Mouse (Mus musculus) kidney, postnatal 4 days (tissue): ENCODE results near the gene Zmat5.

ENCODE experiments used
- DNase-seq, 2 experiments: peaks; one replicate each; pipeline ENCODE4 v3.0.0; 2021; ENCODE audit warnings: mixed read lengths in 2 of 2

Zmat5 gene

DNA sequence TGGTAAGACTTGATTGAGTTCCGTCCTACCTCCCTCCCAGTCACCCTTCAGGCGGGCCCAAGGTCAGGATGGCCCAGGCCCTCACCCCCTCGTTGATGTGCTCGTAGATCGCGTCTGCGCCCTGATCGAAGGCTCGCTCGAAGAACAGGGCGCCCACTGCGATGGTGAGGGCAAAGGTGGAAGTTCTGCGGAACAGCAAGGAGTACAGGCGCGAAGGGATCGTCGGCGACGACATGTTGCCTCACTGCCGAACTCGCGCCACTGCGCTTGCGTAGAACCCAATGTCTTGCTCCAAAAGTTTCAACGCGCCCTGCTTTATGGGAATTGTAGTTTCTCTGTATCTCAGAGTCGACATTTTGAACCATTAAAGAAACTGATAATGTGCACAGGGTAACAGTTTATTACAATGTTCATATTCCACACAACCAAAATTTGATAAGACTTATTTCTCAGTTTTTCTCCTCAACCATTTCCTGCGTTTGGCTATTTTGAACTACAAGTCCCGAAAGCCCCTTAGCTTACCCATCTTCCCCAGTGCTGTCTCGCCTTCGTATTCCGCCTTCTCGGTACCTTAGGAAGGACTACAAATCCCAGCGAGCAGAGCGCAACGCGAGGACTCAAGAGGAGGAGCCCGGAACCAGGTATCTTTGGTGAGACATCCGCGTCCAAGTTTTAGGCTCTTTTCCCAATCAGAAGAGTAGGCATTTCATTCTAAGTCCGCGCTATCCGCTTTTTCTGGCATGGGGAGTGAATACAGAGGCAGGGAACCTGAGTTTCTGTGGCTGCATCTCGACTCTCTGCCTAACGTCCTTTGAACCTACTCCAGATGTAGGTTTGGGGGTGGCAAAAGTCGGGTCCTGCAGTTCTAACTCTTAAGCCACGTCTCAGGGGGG is at the start of gene Zmat5, which contains the start of gene Uqcr10:
TSS of gene Zmat5 (plus strand) at position 607 of the 893 bp plus-strand sequence.
TSS of gene Uqcr10 (minus strand) at position 271 of the 893 bp plus-strand sequence.
- DNase-seq: peak; percentile 95 to 97

GRCm38 (mm10) chr11:4659818-4660217 is 44.7 kb upstream of the Zmat5 start:
- no peak for DNase-seq

DNA sequence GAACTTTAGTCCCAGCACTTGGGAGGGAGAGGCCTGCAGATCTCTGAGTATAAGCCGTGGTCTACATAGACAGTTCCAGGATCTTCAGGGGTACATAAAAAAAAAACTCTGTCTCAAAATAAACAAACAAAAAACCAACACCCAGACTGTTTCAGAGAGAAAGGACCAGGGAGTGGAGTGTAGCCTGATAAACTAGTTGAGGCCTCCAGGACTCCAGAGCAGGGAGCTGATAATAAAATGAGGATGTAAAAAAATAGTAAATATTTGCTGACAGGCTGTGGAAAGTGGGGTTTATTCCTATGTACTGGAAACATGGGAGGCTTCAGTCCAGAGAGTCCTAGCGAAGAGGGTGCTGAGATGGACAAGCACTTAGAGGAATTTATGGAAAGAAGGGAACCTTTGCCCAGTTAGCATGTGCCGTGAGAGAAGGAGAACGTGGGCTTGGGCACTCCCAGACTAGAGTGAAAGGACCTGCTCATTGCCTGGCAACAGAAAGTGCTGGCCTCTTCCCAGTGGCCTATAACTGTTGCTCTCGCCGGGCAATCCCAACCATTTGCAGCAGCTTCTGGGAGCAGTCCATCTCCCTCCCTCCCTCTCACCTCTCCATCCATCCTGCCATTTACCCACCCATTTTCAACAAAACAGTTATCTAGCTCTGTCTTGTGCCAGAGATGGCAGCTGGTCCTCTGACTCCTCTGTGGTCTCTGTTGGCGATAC is 44.0 kb upstream of the Zmat5 start:
- no peak for DNase-seq

DNA sequence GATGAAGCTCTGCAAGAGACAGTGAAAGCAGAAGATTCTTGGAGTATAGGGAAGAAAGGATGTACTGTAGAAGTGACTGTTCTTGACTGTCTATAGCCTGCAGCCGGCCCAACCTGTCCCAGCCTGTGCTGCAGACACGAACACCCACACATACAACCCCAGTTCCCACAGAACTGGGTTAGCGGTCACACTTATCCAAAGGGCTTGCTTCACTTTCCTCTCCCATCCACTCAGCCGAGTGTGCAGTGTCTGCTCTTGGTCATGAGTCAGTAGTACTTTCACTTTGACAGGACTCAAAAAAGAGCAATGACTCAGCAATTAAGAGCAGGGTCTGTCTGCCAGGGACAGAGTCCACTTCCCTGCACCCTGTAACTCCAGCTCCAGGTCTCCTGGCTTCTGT is 43.2 kb upstream of the Zmat5 start:
- no peak for DNase-seq

DNA sequence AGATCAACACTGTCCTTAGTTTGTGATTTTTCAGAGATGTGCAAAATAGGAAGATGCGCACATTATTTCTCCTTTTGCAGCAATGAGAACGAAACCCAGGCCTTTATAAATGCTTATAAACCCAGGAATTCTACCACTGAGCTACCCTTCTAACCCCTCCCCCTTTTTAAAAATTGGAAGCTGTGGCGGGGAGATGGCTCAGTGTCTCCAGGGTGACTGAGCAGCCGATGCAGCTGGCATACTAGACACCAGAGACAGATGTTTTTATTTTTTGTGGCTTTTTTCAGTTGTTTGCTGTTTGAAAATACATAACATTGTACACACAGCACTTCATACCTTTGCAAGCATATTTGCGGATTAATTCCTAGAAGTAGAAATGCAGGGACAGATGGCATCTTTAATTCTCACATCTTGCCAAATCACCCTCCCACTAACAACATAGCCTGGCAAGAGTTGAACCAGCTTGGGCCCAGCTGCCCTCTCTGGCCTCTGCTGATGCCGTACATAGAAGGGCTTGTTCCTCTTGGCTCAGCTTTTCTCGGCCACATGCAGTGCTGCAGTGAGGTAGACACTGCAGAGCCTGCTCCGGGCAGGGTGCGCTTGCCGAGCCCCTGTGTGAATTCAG is 42.5 kb upstream of the Zmat5 start:
- no peak for DNase-seq

DNA sequence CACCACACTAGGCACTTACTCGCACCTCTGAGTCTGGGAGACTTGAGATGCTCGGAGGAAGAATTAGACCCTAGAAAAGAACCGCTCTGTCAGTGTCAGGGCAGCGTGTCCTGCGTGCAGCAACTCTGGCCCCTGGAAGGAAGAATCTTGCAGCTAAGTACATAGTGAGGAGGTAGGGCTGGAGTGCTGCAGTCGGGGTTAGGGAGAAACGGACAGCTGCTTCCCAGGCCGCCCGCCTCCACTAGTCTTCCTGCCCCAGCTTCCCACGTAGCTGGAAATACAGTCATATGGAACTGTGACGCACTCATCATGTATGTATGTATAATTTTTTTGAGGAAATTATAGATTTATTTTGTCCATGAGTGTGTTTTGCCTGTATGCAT is 42.0 kb upstream of the Zmat5 start:
- no peak for DNase-seq

GRCm38 (mm10) chr11:4671736-4672135 is 32.7 kb upstream of the Zmat5 start:
- no peak for DNase-seq

- DNase-seq: no peak
Measured at GRCm38 (mm10) chr11:4674593-4674992, 29.9 kb upstream of the Zmat5 start.

- no peak for DNase-seq
Measured at GRCm38 (mm10) chr11:4675126-4675562, 29.3 kb upstream of the Zmat5 start.

DNA sequence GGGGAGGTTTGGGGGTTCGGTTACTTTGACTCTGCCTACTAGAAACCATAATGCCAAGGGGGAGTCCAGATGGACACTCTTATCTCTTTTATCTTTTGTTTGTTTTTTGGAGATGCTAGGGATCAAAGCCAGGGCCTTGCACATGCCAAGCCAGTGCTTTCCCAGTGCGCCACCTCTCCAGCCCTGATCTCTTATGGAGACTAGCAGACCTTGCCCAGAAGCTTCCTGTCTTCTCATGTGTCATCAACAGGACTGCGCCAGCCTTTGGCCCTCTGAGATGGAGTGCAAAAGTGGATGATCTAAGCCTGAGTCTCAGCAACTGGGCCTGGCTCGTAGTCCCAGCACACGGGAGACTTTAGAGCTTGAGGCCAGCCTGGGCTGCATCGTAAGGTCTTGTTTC is 28.8 kb upstream of the Zmat5 start:
- DNase-seq: no peak

DNA sequence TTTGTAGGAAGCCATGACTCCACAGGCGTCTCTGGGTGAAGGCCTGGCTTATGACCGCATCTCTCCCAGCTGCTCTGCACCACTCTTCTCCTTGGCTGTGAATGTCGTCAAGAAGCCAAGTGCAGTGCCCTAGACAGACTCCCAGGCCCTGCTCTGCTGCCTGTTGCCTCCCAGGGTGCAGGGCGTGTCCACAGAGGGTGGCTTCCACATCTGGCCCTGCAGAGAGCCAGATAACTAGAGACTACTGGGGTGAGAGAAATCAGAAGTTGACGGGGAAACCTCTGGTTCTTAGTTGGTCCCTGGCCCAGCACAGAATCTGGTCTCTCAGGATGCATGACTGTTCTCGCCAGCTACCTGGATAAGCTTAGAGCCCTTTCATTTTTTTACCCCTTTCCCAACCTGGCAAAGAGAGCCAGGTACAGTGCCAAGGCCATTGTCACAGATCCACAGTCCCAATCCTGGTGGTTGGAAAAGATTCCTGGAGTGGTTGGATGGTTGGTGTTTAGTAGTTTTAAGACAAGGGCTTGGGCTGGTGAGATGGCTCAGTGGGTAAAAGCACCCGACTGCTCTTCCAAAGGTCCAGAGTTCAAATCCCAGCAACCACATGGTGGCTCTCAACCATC is 27.1 kb upstream of the Zmat5 start:
- no peak for DNase-seq

GRCm38 (mm10) chr11:4678700-4679440 is 25.6 kb upstream of the Zmat5 start:
- no peak for DNase-seq

GRCm38 (mm10) chr11:4679441-4679832 is 25.0 kb upstream of the Zmat5 start:
- DNase-seq: no peak

DNA sequence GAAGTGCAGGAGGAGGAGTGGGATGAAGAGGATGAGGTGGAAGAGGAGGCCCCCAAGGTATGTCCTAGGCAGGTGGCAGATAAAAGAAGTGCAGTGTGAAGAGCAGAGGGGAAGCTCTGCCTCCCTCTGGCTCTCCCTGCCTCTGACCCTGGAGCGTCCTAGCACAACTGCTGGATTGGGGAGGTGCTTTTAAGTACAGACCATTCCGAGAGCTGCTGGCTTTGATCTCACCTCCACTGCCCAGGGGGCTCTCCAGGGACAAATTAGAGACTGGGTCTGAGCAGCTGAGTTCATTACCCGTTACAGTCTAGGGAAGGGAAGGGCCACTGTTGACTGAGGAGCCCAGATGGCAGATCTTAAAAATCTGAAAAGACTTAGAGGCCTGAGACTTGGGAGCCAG is 24.4 kb upstream of the Zmat5 start:
- DNase-seq: no peak

DNA sequence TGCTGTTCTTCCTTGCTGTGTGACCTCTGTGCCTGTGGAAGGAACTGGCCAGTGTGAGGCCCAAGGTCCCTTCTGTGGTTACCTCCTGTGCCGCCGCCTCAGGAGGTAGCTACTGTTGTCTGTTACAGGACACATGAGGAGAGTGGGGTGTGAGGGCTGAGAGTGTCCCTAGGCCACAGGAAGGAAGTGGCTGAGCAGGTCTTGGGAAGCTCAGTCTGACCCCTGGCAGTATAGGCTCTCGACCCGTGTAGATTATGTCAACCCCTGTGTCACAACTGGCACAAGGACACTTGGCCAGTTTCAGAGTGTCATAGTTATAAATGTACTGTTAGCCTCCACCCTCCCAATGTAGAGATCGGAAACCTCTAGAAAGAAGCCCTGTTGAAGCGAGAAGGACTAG is 21.0 kb upstream of the Zmat5 start:
- no peak for DNase-seq

- no peak for DNase-seq
Measured at GRCm38 (mm10) chr11:4684186-4684585, 20.3 kb upstream of the Zmat5 start.

GRCm38 (mm10) chr11:4685071-4685470 is 19.4 kb upstream of the Zmat5 start:
- DNase-seq: no peak

GRCm38 (mm10) chr11:4685510-4685909 is 19.0 kb upstream of the Zmat5 start:
- DNase-seq: no peak

- DNase-seq: no peak
Measured at GRCm38 (mm10) chr11:4687027-4687426, 17.5 kb upstream of the Zmat5 start.

- DNase-seq: no peak
Measured at GRCm38 (mm10) chr11:4687874-4688273, 16.6 kb upstream of the Zmat5 start.

- DNase-seq: no peak
Measured at GRCm38 (mm10) chr11:4688632-4689380, 15.7 kb upstream of the Zmat5 start.

- no peak for DNase-seq
Measured at GRCm38 (mm10) chr11:4690353-4690752, 14.1 kb upstream of the Zmat5 start.
